Mouse (Mus musculus): Measurements from ENCODE around the gene Tmeff2.

GRCm38 (mm10) chr1:51094713-51095112 is 194.3 kb downstream of the Tmeff2 start:
- TF ChIP-seq CTCF (IDR thresholded peaks at IDR 0.05; ENCODE audit: borderline replicate concordance, control insufficient read depth, extremely low read depth, insufficient read depth, low read length, poor library complexity) (no peak), POLR2A (IDR thresholded peaks at IDR 0.05; ENCODE audit: control insufficient read depth, extremely low read depth, insufficient read depth, low read length, poor library complexity) (no peak)
